Mouse (Mus musculus) monocyte, adult 5-6 weeks (primary cell): ENCODE data around the gene Cacna2d3. TPM values are rescaled to one million over a fixed set of nuclear protein-coding genes. Genes with fewer than 3 reads are reported as not detected.

Experiments used
- ATAC-seq: fragments of 153-309, 156-312 bp; replicated peaks from 2 replicates; pipeline ENCODE4 v1.8.0; 2017; ENCODE audit warnings: mild to moderate bottlenecking; ENCODE audit not compliant: low TSS enrichment, insufficient number of reproducible peaks, severe bottlenecking, poor library complexity, low FRiP score
- total RNA-seq: library from RNA; stranded (forward); fragments of 200-1000, 200-491, 200-594 nt; gene quantifications from 3 replicates; pipeline ENCODE4 v1.2.3, GENCODE M21; 2017

Gene Cacna2d3
- total RNA-seq, 1 experiment from 2014 or later = 0.48 TPM

DNA sequence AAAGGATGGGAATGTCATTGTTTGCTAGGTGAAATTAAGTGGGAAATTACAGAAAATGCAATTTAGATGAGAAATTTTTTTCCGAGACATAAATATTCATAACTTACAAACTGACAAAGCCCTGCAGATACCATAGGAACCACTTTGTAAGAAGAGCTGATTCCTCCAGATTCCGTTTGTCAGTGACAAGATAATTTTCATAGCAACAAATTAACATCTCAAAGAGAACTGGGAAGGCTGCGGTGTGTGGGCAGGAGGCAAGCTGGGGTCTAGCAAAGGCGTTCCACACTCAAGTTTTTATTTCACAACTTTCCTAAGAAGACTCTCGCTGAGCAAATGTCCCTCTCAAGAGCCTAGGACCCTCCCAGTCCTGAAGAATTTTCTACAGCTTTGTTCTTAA is 71.1 kb downstream of the Cacna2d3 start:
- no peak for ATAC-seq

DNA sequence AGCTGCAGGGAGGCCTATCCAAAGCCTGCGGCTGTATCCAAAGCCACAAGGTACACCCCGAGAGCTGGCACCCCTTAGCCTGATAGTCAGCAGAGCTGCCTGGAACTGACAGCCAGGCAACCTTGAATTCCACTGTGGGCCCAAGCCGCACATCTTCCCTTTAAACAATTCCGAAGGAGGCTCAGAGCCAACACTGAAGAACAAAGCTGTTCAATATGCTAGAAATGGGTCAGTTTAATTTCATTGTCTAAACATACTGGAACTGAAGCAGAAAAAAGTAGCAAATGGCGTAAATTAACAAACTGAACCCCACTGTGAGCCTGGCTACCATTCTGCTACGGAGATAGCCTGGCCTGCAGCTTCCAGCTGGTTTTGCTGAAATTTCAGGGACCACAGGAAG is 72.9 kb downstream of the Cacna2d3 start:
- ATAC-seq = no peak

GRCm38 (mm10) chr14:29645421-29645820 is 76.2 kb downstream of the Cacna2d3 start:
- no peak for ATAC-seq

DNA sequence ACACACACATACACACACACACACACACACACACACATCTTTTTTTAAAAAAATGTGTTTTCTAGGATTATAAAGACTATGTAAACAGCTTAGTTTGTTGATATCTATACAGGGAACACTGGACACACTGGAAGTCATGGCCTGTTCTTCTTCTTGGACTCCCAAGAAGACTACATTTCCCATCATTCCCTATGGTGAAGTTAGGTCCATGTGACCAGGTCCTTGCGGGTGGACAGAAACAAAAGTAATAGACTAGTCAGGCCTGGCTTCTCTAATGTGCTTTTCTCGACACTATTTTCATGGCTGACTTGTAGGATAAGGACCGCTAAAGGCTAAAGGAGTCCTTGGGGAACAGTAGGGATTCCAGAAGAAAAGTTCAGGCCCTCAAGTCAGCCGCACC is 78.4 kb downstream of the Cacna2d3 start:
- ATAC-seq = no peak

GRCm38 (mm10) chr14:29639266-29639665 is 82.4 kb downstream of the Cacna2d3 start:
- ATAC-seq = no peak

- no peak for ATAC-seq
Observed at GRCm38 (mm10) chr14:29628213-29628612, 93.5 kb downstream of the Cacna2d3 start.

DNA sequence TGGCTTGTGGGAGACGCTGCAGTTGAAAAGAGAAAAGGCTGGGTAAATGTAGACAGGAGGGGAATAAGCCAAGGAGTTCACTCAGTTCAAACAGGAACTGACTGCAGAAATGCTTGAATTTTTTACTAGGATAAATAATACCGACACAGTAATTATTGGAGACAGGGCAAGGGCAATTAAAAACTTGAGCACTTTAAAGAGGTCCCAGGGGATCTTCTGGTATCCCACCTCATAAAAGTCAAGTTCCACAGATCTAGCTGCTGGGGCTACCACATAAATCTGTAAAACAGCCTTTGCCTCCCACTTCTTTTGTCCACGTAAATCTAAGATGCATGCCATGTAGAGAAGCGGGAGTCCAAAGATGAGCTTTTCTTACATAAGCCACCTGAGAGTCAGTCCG is 109.2 kb downstream of the Cacna2d3 start:
- ATAC-seq = no peak

DNA sequence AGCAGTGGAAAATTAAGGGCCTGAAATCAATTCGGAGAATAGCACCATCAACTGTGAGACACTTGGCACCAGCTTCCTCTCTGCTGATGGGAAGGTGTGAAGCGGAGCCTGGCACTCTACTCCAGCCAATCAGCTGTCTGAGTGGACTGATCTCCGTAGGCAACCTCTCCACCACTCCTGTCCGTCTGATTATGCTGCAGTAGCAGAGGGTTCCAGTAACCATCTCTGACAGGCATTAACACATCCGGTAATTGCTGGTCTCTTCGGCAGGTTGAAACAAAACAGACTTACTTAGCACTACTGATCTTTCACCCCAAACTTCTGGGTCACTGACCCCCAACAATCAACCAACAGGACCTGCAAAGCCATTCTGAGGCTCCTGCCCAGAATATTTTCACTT is 112.9 kb downstream of the Cacna2d3 start:
- no peak for ATAC-seq

- no peak for ATAC-seq
Observed at GRCm38 (mm10) chr14:29599428-29599827, 122.2 kb downstream of the Cacna2d3 start.

DNA sequence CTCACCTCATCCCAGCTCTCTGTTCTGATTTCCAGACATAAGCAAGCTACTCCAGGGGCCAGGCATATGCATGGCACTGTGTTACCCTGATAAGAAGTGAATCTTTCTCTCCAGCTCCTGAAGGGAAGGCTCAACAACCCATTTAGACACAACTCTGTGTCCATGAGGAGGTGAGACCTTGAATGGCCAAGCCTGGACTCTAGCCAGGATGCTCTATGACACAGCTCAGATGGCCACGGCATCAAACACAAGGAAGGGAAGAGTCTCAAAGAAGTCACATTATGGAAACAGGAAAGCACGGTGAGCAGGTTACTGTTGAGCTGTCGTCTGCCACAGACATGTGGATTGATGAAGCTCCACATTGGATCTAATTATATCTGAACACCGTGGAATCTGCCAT is 128.8 kb downstream of the Cacna2d3 start:
- no peak for ATAC-seq

- no peak for ATAC-seq
Observed at GRCm38 (mm10) chr14:29589628-29590027, 132.0 kb downstream of the Cacna2d3 start.

- ATAC-seq = no peak
Observed at GRCm38 (mm10) chr14:29581961-29582360, 139.7 kb downstream of the Cacna2d3 start.

- no peak for ATAC-seq
Observed at GRCm38 (mm10) chr14:29577786-29578185, 143.9 kb downstream of the Cacna2d3 start.

GRCm38 (mm10) chr14:29575551-29575950 is 146.1 kb downstream of the Cacna2d3 start:
- no peak for ATAC-seq

DNA sequence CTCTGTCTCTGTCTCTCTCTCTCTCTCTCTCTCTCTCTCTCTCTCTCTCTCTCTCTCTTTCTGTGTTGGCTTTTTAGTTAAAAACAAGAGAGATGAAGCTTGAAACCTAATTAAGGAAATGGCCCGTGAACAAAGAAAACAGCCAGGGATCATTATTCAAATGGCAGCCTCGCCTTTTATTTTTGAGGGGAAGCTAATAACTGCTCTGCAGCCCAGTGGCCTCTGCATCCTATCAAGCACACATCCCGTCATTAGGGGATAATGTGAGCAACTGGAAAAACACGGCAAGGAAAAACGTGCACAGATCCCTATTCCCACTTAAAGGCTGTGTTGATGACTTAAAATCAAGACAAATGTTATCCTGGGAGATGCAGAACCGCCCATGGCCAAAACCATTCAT is 159.0 kb downstream of the Cacna2d3 start:
- ATAC-seq = no peak

DNA sequence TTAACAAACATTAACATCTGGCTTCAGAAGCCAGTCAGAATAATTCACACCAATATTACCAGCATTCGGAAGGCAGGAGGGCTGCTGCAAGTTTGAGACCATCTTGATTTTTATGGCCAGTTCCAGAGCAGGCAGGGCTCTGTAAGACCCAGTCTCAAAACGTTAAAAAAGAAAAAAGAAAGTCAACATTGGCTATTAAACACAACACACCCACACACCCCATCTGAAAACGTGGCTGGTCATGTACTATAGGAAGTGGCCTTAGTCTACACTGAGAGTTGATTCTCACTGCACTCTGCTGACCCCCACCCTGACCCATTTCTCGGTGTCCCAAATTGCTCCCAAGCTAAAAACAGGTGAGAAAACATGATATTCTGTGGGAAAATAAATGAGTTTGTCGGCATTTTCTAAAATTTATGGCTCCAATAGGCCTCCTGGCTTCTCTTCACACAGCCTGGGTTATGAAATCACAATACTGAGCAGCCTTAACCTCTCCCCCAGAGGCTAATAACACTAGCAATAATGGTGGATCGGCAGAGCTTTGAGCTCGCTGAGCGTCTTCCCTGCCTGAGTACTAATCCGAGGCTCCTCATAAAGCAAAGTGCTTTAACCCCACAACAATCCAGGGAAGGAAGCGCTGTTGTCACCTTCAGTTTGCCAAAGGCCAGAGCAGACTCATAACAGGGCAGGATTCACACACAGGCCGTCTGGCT is 160.4 kb downstream of the Cacna2d3 start:
- no peak for ATAC-seq

- ATAC-seq = no peak
Observed at GRCm38 (mm10) chr14:29558440-29558839, 163.2 kb downstream of the Cacna2d3 start.

GRCm38 (mm10) chr14:29556152-29556551 is 165.5 kb downstream of the Cacna2d3 start:
- ATAC-seq = no peak

DNA sequence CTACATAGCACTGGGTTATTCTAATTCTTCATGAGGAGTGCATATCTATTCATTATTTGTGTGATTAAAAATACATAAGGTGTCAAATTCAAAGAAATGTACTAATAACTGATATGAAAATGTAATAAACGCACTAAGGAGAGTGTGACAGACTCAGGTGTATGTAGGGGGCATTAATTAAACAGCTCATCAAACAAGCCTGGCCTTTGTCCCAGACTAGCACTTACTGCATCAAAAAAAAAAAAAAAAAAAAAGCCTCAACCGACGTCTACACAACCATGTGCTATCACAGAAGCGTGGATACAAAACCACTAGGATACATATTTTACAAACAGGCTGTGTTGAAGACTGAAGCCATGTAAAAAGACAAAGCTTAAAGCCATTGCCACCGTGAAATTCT is 169.2 kb downstream of the Cacna2d3 start:
- no peak for ATAC-seq

- no peak for ATAC-seq
Observed at GRCm38 (mm10) chr14:29548646-29549045, 173.0 kb downstream of the Cacna2d3 start.

DNA sequence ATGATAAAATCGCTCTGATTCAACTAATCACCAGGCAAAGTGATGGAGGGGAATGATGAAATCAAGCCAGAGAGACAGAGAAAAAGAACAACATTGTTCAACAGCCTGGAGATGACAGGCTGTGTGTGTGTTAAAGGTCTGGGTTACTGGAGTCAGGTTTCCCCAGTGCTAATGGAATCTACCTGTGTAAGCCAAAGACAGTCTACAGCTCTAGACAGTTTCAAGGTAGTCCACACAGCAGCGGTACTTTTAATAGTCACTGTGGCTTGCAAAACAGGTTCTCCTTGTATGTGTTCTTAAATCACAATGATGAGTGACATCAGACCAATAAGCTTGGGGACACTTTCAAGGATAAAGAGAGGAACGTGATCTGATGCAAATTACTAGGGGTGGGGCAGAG is 191.1 kb downstream of the Cacna2d3 start:
- no peak for ATAC-seq
